Mouse (Mus musculus) thymus, adult 2 months (tissue): ENCODE measurements around the gene Ap3b1. TPM values are rescaled to one million over a fixed set of nuclear protein-coding genes. Genes with fewer than 3 reads are reported as not detected.

ENCODE experiments used
- DNase-seq: peaks from one replicate; pipeline ENCODE4 v3.0.0; 2021
- H3K27ac ChIP-seq: fragments of 200-500 bp; 2 replicates; pipeline ENCODE4 v1.5.1; 2012; ENCODE audit warnings: low read length, control low read depth; ENCODE audit not compliant: control insufficient read depth, insufficient read depth
- H3K27me3 ChIP-seq: fragments of 200-500 bp; 2 replicates; pipeline ENCODE4 v1.6.1; 2012; ENCODE audit warnings: mild to moderate bottlenecking, low read length, moderate library complexity, mixed read lengths; ENCODE audit not compliant: control insufficient read depth, insufficient read depth
- H3K36me3 ChIP-seq: fragments of 200-500 bp; 2 replicates; pipeline ENCODE4 v1.6.1; 2012; ENCODE audit warnings: mild to moderate bottlenecking, low read length, moderate library complexity; ENCODE audit not compliant: control insufficient read depth, insufficient read depth
- H3K4me1 ChIP-seq: fragments of 200-500 bp; replicated peaks from 2 replicates; pipeline ENCODE4 v1.6.1; 2012; ENCODE audit warnings: low read length; ENCODE audit not compliant: control insufficient read depth, insufficient read depth
- H3K4me3 ChIP-seq: fragments of 200-500 bp; 2 replicates; pipeline ENCODE4 v1.5.1; 2012; ENCODE audit warnings: mild to moderate bottlenecking, low read length, control low read depth, moderate library complexity; ENCODE audit not compliant: control insufficient read depth, insufficient read depth
- CTCF ChIP-seq: fragments of 200-500 bp; IDR thresholded peaks from 2 replicates; pipeline ENCODE4 v1.5.1; 2012; ENCODE audit warnings: mild to moderate bottlenecking, control low read depth, low read length, moderate library complexity, borderline replicate concordance; ENCODE audit not compliant: control insufficient read depth, poor library complexity, insufficient read depth; ENCODE audit errors: extremely low read depth
- POLR2A ChIP-seq: fragments of 200-500 bp; IDR thresholded peaks from 2 replicates; pipeline ENCODE4 v1.6.1; 2012; ENCODE audit warnings: mild to moderate bottlenecking, low read length, control low read depth, moderate library complexity; ENCODE audit not compliant: control insufficient read depth, poor library complexity, insufficient read depth; ENCODE audit errors: extremely low read depth
- WGBS: fragments of 180-500 bp; shearing (Covaris S2); methylation state at CpG from one replicate; pipeline ENCODE4 v1.1.7; 2018; 5-methylcytosine and 5-hydroxymethylcytosine counted together
- polyA plus RNA-seq: library from polyadenylated mRNA; depleted of rRNA; stranded (reverse); fragments of >200 nt; gene quantifications from 2 replicates; pipeline ENCODE4 v1.2.3, GENCODE M21; 2012

Ap3b1 gene
- polyA plus RNA-seq, 1 experiment: 39.4 TPM

GRCm38 (mm10) chr13:94392282-94392681 is 33.5 kb downstream of the Ap3b1 start:
- no peak overlapping the region for H3K27ac ChIP-seq
- WGBS: 97% methylated on average over 5 of the region's 5 CpGs
- H3K4me1 ChIP-seq: no peaks in the 10 kb centered on the region; the same call in 1 of the 2 replicates
- TF ChIP-seq POLR2A (no peak), CTCF (no peak)
- no peak overlapping the region for H3K4me3 ChIP-seq
- H3K36me3 ChIP-seq: peaks cover 13% of the 10 kb centered on the region
- no peaks in the 10 kb centered on the region for H3K27me3 ChIP-seq
- DNase-seq: no peak

- Histone ChIP-seq H3K4me1 (no peaks in the 10 kb centered on the region), H3K27me3 (no peaks in the 10 kb centered on the region), H3K4me3 (no peak overlapping the region), H3K36me3 (peaks cover 13% of the 10 kb centered on the region), H3K27ac (no peak overlapping the region)
- no peak for DNase-seq
- WGBS: 94% methylated on average over 9 of the region's 9 CpGs
- TF ChIP-seq POLR2A (no peak), CTCF (no peak)
Observed at GRCm38 (mm10) chr13:94394486-94394885, 35.7 kb downstream of the Ap3b1 start.

GRCm38 (mm10) chr13:94395763-94396162 is 37.0 kb downstream of the Ap3b1 start:
- TF ChIP-seq CTCF (no peak), POLR2A (no peak)
- 96% methylated on average over 8 of the region's 8 CpGs for WGBS
- Histone ChIP-seq H3K4me3 (no peak overlapping the region), H3K4me1 (no peaks in the 10 kb centered on the region), H3K36me3 (peaks cover 13% of the 10 kb centered on the region), H3K27ac (no peak overlapping the region), H3K27me3 (no peaks in the 10 kb centered on the region)
- DNase-seq: no peak

- H3K4me1 ChIP-seq: no peaks in the 10 kb centered on the region
- 97% methylated on average over 10 of the region's 10 CpGs for WGBS
- no peak overlapping the region for H3K27ac ChIP-seq
- H3K4me3 ChIP-seq: no peak overlapping the region
- no peak for DNase-seq
- H3K36me3 ChIP-seq: peaks cover 13% of the 10 kb centered on the region
- H3K27me3 ChIP-seq: no peaks in the 10 kb centered on the region
- no peak for TF ChIP-seq POLR2A
- no peak for TF ChIP-seq CTCF
Observed at GRCm38 (mm10) chr13:94396392-94396920, 37.7 kb downstream of the Ap3b1 start.

- Histone ChIP-seq H3K4me3 (no peak overlapping the region), H3K36me3 (peaks cover 19% of the 10 kb centered on the region), H3K27ac (no peak overlapping the region), H3K4me1 (no peaks in the 10 kb centered on the region), H3K27me3 (no peaks in the 10 kb centered on the region)
- no peak for TF ChIP-seq POLR2A
- TF ChIP-seq CTCF: no peak
- no peak for DNase-seq
- WGBS: 96% methylated on average over 12 of the region's 12 CpGs
Observed at GRCm38 (mm10) chr13:94398568-94399374, 40.0 kb downstream of the Ap3b1 start.

- Histone ChIP-seq H3K36me3 (peaks cover 18% of the 10 kb centered on the region), H3K4me3 (no peak overlapping the region), H3K4me1 (no peaks in the 10 kb centered on the region), H3K27ac (no peak overlapping the region), H3K27me3 (no peaks in the 10 kb centered on the region)
- 59% methylated on average over 8 of the region's 8 CpGs for WGBS
- DNase-seq: no peak
- TF ChIP-seq CTCF: no peak
- TF ChIP-seq POLR2A: no peak
Observed at GRCm38 (mm10) chr13:94400465-94400864, 41.7 kb downstream of the Ap3b1 start.
